Mouse (Mus musculus) myocyte (in vitro differentiated cells): ENCODE measurements around the gene Avil.

Experiments
- CEBPB ChIP-seq: IDR thresholded peaks from 2 replicates; pipeline ENCODE4 v1.6.1; 2011; ENCODE audit warnings: mild to moderate bottlenecking, moderate library complexity; ENCODE audit not compliant: poor library complexity, insufficient read depth, severe bottlenecking
- E2F4 ChIP-seq: IDR thresholded peaks from one replicate; pipeline ENCODE4 v1.6.1; 2011; ENCODE audit warnings: mild to moderate bottlenecking, control low read depth, moderate library complexity; ENCODE audit not compliant: insufficient read depth
- MAX ChIP-seq: IDR thresholded peaks from one replicate; pipeline ENCODE4 v1.6.1; 2011; ENCODE audit warnings: low read depth, mild to moderate bottlenecking, control low read depth
- MYOD1 ChIP-seq, 3 experiments: IDR thresholded peaks; one replicate each; pipeline ENCODE4 v1.6.1; 2011; ENCODE audit warnings: control low read depth in 2 of 3, low read depth in 2 of 3, mild to moderate bottlenecking in 2 of 3, moderate library complexity in 1 of 3; ENCODE audit not compliant: insufficient read length in 2 of 3, control insufficient read depth in 1 of 3
- MYOG ChIP-seq, 3 experiments: IDR thresholded peaks; one replicate each; pipeline ENCODE4 v1.6.1; 2011; ENCODE audit warnings: control low read depth in 2 of 3, low read depth in 2 of 3, mild to moderate bottlenecking in 2 of 3; ENCODE audit not compliant: insufficient read length in 2 of 3, control insufficient read depth in 1 of 3, insufficient read depth in 1 of 3
- POLR2A ChIP-seq: IDR thresholded peaks from one replicate; pipeline ENCODE4 v1.6.1; 2011; ENCODE audit warnings: low read depth, mild to moderate bottlenecking, control low read depth, moderate library complexity; ENCODE audit not compliant: insufficient read length
- POLR2AphosphoS2 ChIP-seq: IDR thresholded peaks from one replicate; pipeline ENCODE4 v1.6.1; 2011; ENCODE audit warnings: low read depth, control low read depth; ENCODE audit not compliant: insufficient read length
- REST ChIP-seq: IDR thresholded peaks from one replicate; pipeline ENCODE4 v1.6.1; 2011; ENCODE audit warnings: mild to moderate bottlenecking, control low read depth, moderate library complexity; ENCODE audit not compliant: insufficient read depth, insufficient read length
- SRF ChIP-seq: IDR thresholded peaks from one replicate; pipeline ENCODE4 v1.6.1; 2011; ENCODE audit warnings: low read depth; ENCODE audit not compliant: control insufficient read depth, insufficient read length
- TCF12 ChIP-seq: IDR thresholded peaks from one replicate; pipeline ENCODE4 v1.6.1; 2011; ENCODE audit warnings: mild to moderate bottlenecking, control low read depth; ENCODE audit not compliant: poor library complexity, insufficient read depth, severe bottlenecking
- TCF3 ChIP-seq: IDR thresholded peaks from one replicate; pipeline ENCODE4 v1.6.1; 2011; ENCODE audit warnings: low read depth, control low read depth; ENCODE audit not compliant: insufficient read length
- USF1 ChIP-seq: IDR thresholded peaks from one replicate; pipeline ENCODE4 v1.6.1; 2011; ENCODE audit warnings: low read depth, mild to moderate bottlenecking, control low read depth, moderate library complexity

DNA sequence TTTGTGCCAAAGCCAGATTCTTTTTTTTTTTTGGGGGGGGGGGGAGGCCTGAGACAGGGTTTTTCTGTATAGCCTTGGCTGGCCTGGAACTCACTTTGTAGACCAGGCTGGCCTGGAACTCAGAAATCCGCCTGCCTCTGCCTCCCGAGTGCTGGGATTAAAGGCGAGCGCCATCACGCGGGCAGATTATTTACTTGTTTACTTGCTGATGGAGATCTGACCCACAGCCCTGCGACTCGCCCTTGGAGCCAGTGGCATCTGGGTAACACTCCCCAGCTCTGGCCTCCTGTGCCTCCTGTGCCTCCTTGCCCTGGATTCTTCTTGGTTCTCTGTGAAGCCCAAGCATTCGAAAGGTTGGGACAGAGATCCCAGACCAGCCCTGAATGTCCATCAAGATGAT lies 14.9 kb upstream of the Avil start:
- TF ChIP-seq POLR2A (no peak), USF1 (no peak), TCF12 (no peak), MAX (no peak), POLR2AphosphoS2 (no peak), MYOD1 (IDR thresholded peaks at IDR 0.05; ENCODE audit: control insufficient read depth in 1 of 3, insufficient read length in 2 of 3, low read depth in 2 of 3) (no peak), CEBPB (no peak), REST (no peak), E2F4 (no peak), MYOG (IDR thresholded peaks at IDR 0.05; ENCODE audit: control insufficient read depth in 1 of 3, insufficient read depth in 1 of 3, insufficient read length in 2 of 3, low read depth in 2 of 3) (no peak), SRF (no peak), TCF3 (no peak)
